Mouse (Mus musculus): Measurements from ENCODE around the gene Mks1.

Gene Mks1

DNA sequence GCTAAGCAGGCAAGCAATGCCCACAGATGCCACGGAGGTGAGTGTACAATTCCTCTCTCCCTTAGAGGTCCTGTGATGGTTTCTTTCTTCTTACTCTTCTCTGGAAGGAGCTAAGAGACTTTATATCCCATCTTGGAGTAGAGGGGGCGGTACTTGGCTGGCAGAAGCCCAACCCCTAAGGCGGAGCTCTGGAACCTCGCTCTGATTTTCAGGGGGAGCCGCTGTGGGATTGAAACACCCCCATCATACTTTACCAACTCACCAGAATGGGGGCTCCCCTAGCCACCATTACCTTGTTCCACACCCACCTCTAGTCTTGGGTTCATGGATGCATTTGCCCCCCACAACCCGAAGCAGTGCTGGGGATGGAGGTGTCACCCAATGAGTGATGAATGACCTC is 22.4 kb downstream of the Mks1 start, which contains the start of gene Epx:
TSS of gene Epx (minus strand) at position 101 of the 400 bp plus-strand sequence.
- no peak for DNase-seq (ENCODE audit: low read depth, low spot score)

DNA sequence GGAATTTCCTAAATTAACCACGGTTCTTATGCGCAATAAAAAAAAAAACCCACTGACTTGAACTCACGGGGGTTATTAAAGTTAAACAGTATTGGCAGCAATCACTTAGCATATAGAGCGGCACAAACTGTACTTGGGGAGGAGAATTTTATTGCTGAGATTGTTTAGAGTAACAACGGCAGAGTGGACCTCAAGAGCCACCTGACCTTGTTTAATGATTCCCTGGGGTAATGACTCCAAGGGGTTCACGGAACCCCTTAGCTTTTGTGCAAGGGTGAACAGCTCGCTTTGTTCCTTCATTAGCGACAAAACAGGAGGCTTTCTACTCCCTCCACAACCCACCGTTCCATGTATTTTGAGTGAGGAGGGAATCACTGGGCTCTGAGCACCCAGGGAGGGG is 26.8 kb downstream of the Mks1 start:
- no peak for DNase-seq (ENCODE audit: low read depth, low spot score)

DNA sequence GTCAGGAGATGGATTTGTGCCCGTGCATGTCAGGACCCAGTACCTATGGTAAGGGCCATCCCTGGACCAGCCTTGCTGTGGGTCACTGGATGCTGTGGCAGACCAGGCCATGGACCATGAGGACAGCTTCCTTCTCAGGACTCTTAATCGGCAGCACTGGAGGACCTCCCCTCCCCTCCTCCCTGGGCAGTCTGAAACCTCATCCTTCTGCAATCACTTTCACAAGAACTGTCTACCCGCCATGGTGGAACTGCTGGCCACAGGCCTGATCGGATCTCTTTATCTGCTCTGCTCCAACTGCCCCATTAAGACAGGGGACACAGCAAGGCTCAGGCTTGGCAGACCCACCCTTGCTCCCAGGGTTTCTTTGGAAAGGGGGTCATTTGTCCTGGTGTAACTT is 28.7 kb downstream of the Mks1 start:
- DNase-seq (ENCODE audit: low read depth, low spot score): no peak

DNA sequence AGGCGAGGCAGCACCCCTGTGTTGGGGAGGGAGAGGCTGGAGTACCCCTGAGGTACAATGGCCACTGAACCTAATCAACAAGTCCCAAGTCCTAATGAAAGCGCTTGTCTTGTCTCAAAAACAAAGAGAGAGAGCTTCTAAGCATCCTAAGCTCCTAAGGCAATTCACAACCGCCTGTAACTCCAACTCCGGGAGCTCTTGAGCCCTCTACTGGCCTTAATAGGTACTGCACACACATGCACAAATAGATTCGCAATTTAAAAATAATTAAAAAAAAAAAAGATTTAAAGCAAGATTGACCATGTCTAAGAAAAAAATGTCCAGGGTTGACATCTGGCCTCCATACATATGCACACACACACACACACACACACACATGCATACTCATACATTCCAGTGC is 30.5 kb downstream of the Mks1 start:
- no peak for DNase-seq (ENCODE audit: low read depth, low spot score)

DNA sequence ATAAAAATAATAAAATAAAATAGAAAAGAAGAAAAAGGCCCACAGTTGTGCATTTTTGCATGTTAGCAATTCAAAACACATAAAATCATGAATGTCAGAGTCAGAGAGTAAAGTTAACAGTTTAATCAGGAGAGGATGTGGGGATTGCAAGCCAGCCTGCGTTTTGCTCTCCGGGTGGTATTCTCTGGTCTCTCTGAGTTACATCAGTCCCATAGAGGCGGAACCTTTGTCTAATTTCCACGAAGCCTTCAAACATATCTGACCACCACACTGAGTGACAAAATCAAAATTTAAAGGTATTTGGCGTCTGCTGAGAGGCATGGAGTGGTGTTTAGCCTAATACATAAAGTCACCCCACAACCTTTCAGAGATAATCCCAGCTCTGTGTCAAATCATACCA is 31.8 kb downstream of the Mks1 start:
- DNase-seq (ENCODE audit: low read depth, low spot score): no peak

DNA sequence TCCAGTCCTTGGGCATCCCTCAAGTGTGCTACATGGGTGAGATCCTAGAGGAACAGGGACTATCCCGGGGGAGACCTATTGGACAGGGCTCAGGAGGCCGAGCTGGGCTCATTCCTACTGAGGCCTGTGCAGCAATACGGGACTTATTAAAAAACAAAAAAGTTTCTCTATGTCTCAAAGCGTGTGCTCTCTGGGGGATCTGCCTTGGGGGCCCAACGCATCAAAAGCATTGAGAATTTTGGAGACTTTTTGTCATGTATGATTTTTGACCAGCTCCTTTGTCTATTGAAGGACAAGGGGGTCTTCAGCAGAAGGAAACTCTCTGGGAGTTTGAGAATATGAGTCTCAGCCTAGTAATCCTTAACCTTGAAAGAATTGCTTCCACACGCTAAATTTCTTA is 39.2 kb downstream of the Mks1 start, which contains the start of gene Olfr462:
TSS of gene Olfr462 (minus strand) at position 101 of the 400 bp plus-strand sequence.
- no peak for DNase-seq (ENCODE audit: low read depth, low spot score)

DNA sequence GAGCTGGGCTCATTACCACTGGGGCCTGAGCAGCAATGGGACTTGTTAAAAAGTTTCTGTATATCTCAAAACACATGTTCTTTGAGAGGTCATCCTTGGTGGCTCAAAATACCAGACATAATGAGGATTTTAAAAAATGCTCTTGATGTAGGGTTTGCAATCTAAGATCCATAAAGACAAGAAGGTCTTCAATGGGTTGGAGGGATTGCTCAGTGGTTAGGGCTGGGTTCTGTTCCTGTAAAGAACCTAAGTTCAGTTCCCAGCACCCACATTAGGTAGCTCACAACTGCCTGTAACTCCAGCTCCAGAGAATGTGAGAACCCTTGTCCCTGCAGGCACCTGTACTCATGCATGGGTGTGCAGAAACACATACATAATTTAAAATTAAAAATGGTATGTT is 44.3 kb downstream of the Mks1 start, which contains the start of gene Olfr463:
TSS of gene Olfr463 (minus strand) at position 101 of the 400 bp plus-strand sequence.
- no peak for DNase-seq (ENCODE audit: low read depth, low spot score)

DNA sequence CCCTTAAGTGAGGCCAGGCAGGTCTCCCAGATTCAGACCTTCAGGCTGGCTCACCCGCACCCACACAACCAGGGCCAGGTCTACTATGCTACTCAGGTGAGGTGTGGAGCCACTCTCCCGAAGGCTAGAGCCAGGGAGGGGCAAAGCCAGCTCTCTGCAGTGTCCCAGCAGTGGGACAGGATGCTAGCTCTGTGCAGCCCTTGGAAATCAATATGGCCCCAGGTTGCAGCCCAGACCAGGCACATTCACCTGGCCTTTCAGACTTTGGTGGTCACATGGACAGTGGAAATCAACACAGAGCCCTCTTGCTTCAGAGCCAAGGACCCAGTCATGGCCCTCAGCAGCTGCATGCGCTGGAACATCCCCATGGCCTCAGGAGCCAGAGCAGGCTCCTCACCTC is 51.3 kb downstream of the Mks1 start:
- no peak for DNase-seq (ENCODE audit: low read depth, low spot score)
